Mouse (Mus musculus): ENCODE results near the gene Pde1a. TPM values are rescaled to one million over a fixed set of nuclear protein-coding genes. Genes with fewer than 3 reads are reported as not detected.

Gene Pde1a
- polyA plus RNA-seq, 1 experiment from 2014 or later = 4.3 TPM

- Histone ChIP-seq H3K4me3 (replicated peaks) (no peak overlapping the region), H3K27me3 (no peaks in the 10 kb centered on the region), H3K9ac (replicated peaks) (no peak overlapping the region), H3K36me3 (no peaks in the 10 kb centered on the region), H3K9me3 (no peaks in the 10 kb centered on the region), H3K4me2 (replicated peaks) (no peak overlapping the region), H3K27ac (no peak overlapping the region), H3K4me1 (replicated peaks) (no peaks in the 10 kb centered on the region)
- ATAC-seq = no peak
- 95% methylated on average over 1 of the region's 1 CpGs for WGBS
Observed at GRCm38 (mm10) chr2:79978992-79979391, 150.3 kb downstream of the Pde1a start.

GRCm38 (mm10) chr2:79977259-79977658 lies 152.0 kb downstream of the Pde1a start:
- Histone ChIP-seq H3K4me2 (replicated peaks) (no peak overlapping the region), H3K4me1 (replicated peaks) (no peaks in the 10 kb centered on the region), H3K27me3 (no peaks in the 10 kb centered on the region), H3K9ac (replicated peaks) (no peak overlapping the region), H3K9me3 (no peaks in the 10 kb centered on the region), H3K27ac (no peak overlapping the region), H3K4me3 (replicated peaks) (no peak overlapping the region), H3K36me3 (no peaks in the 10 kb centered on the region)
- no peak for ATAC-seq
- 73% methylated on average over 5 of the region's 5 CpGs for WGBS

GRCm38 (mm10) chr2:79975947-79976346 lies 153.3 kb downstream of the Pde1a start:
- no peak overlapping the region for H3K4me2 ChIP-seq (replicated peaks)
- no peaks in the 10 kb centered on the region for H3K9me3 ChIP-seq
- H3K27ac ChIP-seq = no peak overlapping the region
- no peak for ATAC-seq
- H3K4me1 ChIP-seq (replicated peaks) = no peaks in the 10 kb centered on the region
- H3K9ac ChIP-seq (replicated peaks) = no peak overlapping the region
- no peaks in the 10 kb centered on the region for H3K27me3 ChIP-seq
- H3K4me3 ChIP-seq (replicated peaks) = no peak overlapping the region
- H3K36me3 ChIP-seq = no peaks in the 10 kb centered on the region

- Histone ChIP-seq H3K36me3 (no peaks in the 10 kb centered on the region), H3K9me3 (no peaks in the 10 kb centered on the region), H3K9ac (replicated peaks) (no peak overlapping the region), H3K4me1 (replicated peaks) (no peaks in the 10 kb centered on the region), H3K27me3 (no peaks in the 10 kb centered on the region), H3K4me2 (replicated peaks) (no peak overlapping the region), H3K4me3 (replicated peaks) (no peak overlapping the region), H3K27ac (no peak overlapping the region)
- ATAC-seq = no peak
Observed at GRCm38 (mm10) chr2:79972271-79972670, 157.0 kb downstream of the Pde1a start.

GRCm38 (mm10) chr2:79969594-79969993 lies 159.7 kb downstream of the Pde1a start:
- Histone ChIP-seq H3K9ac (replicated peaks) (no peak overlapping the region), H3K9me3 (no peaks in the 10 kb centered on the region), H3K4me1 (replicated peaks) (no peaks in the 10 kb centered on the region), H3K4me2 (replicated peaks) (no peak overlapping the region), H3K4me3 (replicated peaks) (no peak overlapping the region), H3K36me3 (no peaks in the 10 kb centered on the region), H3K27ac (no peak overlapping the region), H3K27me3 (no peaks in the 10 kb centered on the region)
- WGBS = 82% methylated on average over 5 of the region's 5 CpGs
- ATAC-seq = no peak

- Histone ChIP-seq H3K9me3 (no peaks in the 10 kb centered on the region), H3K4me2 (replicated peaks) (no peak overlapping the region), H3K4me3 (replicated peaks) (no peak overlapping the region), H3K27me3 (no peaks in the 10 kb centered on the region), H3K4me1 (replicated peaks) (no peaks in the 10 kb centered on the region), H3K27ac (no peak overlapping the region), H3K36me3 (no peaks in the 10 kb centered on the region), H3K9ac (replicated peaks) (no peak overlapping the region)
- WGBS = 74% methylated on average over 9 of the region's 9 CpGs
- no peak for ATAC-seq
Observed at GRCm38 (mm10) chr2:79966681-79967506, 162.4 kb downstream of the Pde1a start.

- Histone ChIP-seq H3K4me1 (replicated peaks) (no peaks in the 10 kb centered on the region), H3K9ac (replicated peaks) (no peak overlapping the region), H3K27me3 (no peaks in the 10 kb centered on the region), H3K4me3 (replicated peaks) (no peak overlapping the region), H3K36me3 (no peaks in the 10 kb centered on the region), H3K27ac (no peak overlapping the region), H3K9me3 (no peaks in the 10 kb centered on the region), H3K4me2 (replicated peaks) (no peak overlapping the region)
- 86% methylated on average over 1 of the region's 1 CpGs for WGBS
- no peak for ATAC-seq
Observed at GRCm38 (mm10) chr2:79966086-79966485, 163.2 kb downstream of the Pde1a start.

- Histone ChIP-seq H3K4me3 (replicated peaks) (no peak overlapping the region), H3K9me3 (no peaks in the 10 kb centered on the region), H3K4me1 (replicated peaks) (no peaks in the 10 kb centered on the region), H3K27me3 (no peaks in the 10 kb centered on the region), H3K27ac (no peak overlapping the region), H3K4me2 (replicated peaks) (no peak overlapping the region), H3K9ac (replicated peaks) (no peak overlapping the region), H3K36me3 (no peaks in the 10 kb centered on the region)
- ATAC-seq = no peak
- WGBS = 84% methylated on average over 4 of the region's 4 CpGs
Observed at GRCm38 (mm10) chr2:79964964-79965363, 164.3 kb downstream of the Pde1a start.

- Histone ChIP-seq H3K36me3 (no peaks in the 10 kb centered on the region), H3K4me1 (replicated peaks) (no peaks in the 10 kb centered on the region), H3K27me3 (no peaks in the 10 kb centered on the region), H3K4me3 (replicated peaks) (no peak overlapping the region), H3K27ac (no peak overlapping the region), H3K9ac (replicated peaks) (no peak overlapping the region), H3K4me2 (replicated peaks) (no peak overlapping the region), H3K9me3 (no peaks in the 10 kb centered on the region)
- no peak for ATAC-seq
- WGBS = 89% methylated on average over 4 of the region's 4 CpGs
Observed at GRCm38 (mm10) chr2:79961421-79961820, 167.8 kb downstream of the Pde1a start.

- Histone ChIP-seq H3K27ac (no peak overlapping the region), H3K9me3 (no peaks in the 10 kb centered on the region), H3K36me3 (no peaks in the 10 kb centered on the region), H3K9ac (replicated peaks) (no peak overlapping the region), H3K4me2 (replicated peaks) (no peak overlapping the region), H3K4me1 (replicated peaks) (no peaks in the 10 kb centered on the region), H3K27me3 (no peaks in the 10 kb centered on the region), H3K4me3 (replicated peaks) (no peak overlapping the region)
- 84% methylated on average over 6 of the region's 6 CpGs for WGBS
- ATAC-seq = no peak
Observed at GRCm38 (mm10) chr2:79957659-79958340, 171.5 kb downstream of the Pde1a start.

GRCm38 (mm10) chr2:79945898-79946675 lies 183.2 kb downstream of the Pde1a start:
- ATAC-seq = no peak
- no peak overlapping the region for H3K4me2 ChIP-seq (replicated peaks)
- no peaks in the 10 kb centered on the region for H3K4me1 ChIP-seq (replicated peaks)
- no peak overlapping the region for H3K27ac ChIP-seq
- no peak overlapping the region for H3K9ac ChIP-seq (replicated peaks)
- H3K4me3 ChIP-seq (replicated peaks) = no peak overlapping the region
- H3K36me3 ChIP-seq = no peaks in the 10 kb centered on the region
- 79% methylated on average over 8 of the region's 8 CpGs for WGBS
- no peaks in the 10 kb centered on the region for H3K9me3 ChIP-seq
- no peaks in the 10 kb centered on the region for H3K27me3 ChIP-seq

GRCm38 (mm10) chr2:79934660-79935059 lies 194.6 kb downstream of the Pde1a start:
- 57% methylated on average over 5 of the region's 5 CpGs for WGBS
- no peaks in the 10 kb centered on the region for H3K4me1 ChIP-seq (replicated peaks)
- no peak overlapping the region for H3K27ac ChIP-seq
- no peak for ATAC-seq
- H3K4me3 ChIP-seq (replicated peaks) = no peak overlapping the region
- H3K9ac ChIP-seq (replicated peaks) = no peak overlapping the region
- H3K27me3 ChIP-seq = no peaks in the 10 kb centered on the region
- H3K9me3 ChIP-seq = no peaks in the 10 kb centered on the region
- no peak overlapping the region for H3K4me2 ChIP-seq (replicated peaks)
- H3K36me3 ChIP-seq = no peaks in the 10 kb centered on the region

All from midbrain, embryonic 13.5 days (tissue).